8 mouse cellular contexts compared by ENCODE assay signal in genomic region chr12:86242563-86242962, GRCm38 (mm10). TPM values are rescaled to one million over a fixed set of nuclear protein-coding genes. Genes with fewer than 3 reads are reported as not detected.
DNase-seq lines count a peak whose midpoint lies in the region; ATAC-seq lines count a peak whose summit lies in the region.

No protein-coding gene starts in this region.

- no peak for ATAC-seq in kidney, embryonic 14.5 days (ENCODE audit: low FRiP score, low TSS enrichment)
- no peak for ATAC-seq in embryonic facial prominence, embryonic 15.5 days (ENCODE audit: insufficient number of reproducible peaks, low FRiP score, low TSS enrichment, low read depth)
- no peak for ATAC-seq in intestine, embryonic 16.5 days
- ATAC-seq in midbrain, embryonic 11.5 days (ENCODE audit: low FRiP score): no peak

- H3K4me3 ChIP-seq in kidney, embryonic 14.5 days (ENCODE audit: low read length): peak overlapping the region; percentile 81
- peak overlapping the region; percentile 81 for H3K4me3 ChIP-seq in embryonic facial prominence, embryonic 15.5 days (replicated peaks)
- H3K4me3 ChIP-seq in intestine, embryonic 16.5 days (ENCODE audit: low read length): peak overlapping the region; percentile 80
- H3K4me3 ChIP-seq in midbrain, embryonic 11.5 days (ENCODE audit: low read depth, low read length): peak overlapping the region; percentile 85

- H3K4me1 ChIP-seq in kidney, embryonic 14.5 days (ENCODE audit: control insufficient read depth, insufficient read depth, low read length): peaks cover 7% of the 10 kb centered on the region
- peaks cover 13% of the 10 kb centered on the region; the same call in 1 of the 2 replicates for H3K4me1 ChIP-seq in embryonic facial prominence, embryonic 15.5 days
- H3K4me1 ChIP-seq in intestine, embryonic 16.5 days (ENCODE audit: control insufficient read depth, insufficient read depth, low read length): peaks cover 9% of the 10 kb centered on the region
- peaks cover 9% of the 10 kb centered on the region for H3K4me1 ChIP-seq in midbrain, embryonic 11.5 days (ENCODE audit: control insufficient read depth, insufficient read depth, low read length)

- H3K9ac ChIP-seq in kidney, embryonic 14.5 days (ENCODE audit: low read depth, low read length): peak overlapping the region; percentile 85
- H3K9ac ChIP-seq in embryonic facial prominence, embryonic 15.5 days: peak overlapping the region; percentile 78
- peak overlapping the region; percentile 88 for H3K9ac ChIP-seq in intestine, embryonic 16.5 days (ENCODE audit: low read depth, low read length)
- H3K9ac ChIP-seq in midbrain, embryonic 11.5 days (ENCODE audit: low read length): peak overlapping the region; percentile 84

- H3K9me3 ChIP-seq in kidney, embryonic 14.5 days (ENCODE audit: control insufficient read depth, low read length): no peaks in the 10 kb centered on the region
- no peaks in the 10 kb centered on the region for H3K9me3 ChIP-seq in embryonic facial prominence, embryonic 15.5 days (replicated peaks)
- no peaks in the 10 kb centered on the region for H3K9me3 ChIP-seq in intestine, embryonic 16.5 days (ENCODE audit: control insufficient read depth, low read length)
- H3K9me3 ChIP-seq in midbrain, embryonic 11.5 days (ENCODE audit: control insufficient read depth, low read length): no peaks in the 10 kb centered on the region

- peak overlapping the region; percentile 89 for H3K4me2 ChIP-seq in kidney, embryonic 14.5 days (replicated peaks; ENCODE audit: low read depth, low read length)
- H3K4me2 ChIP-seq in embryonic facial prominence, embryonic 15.5 days (replicated peaks): peak overlapping the region; percentile 72
- H3K4me2 ChIP-seq in intestine, embryonic 16.5 days (ENCODE audit: low read depth, low read length): peak overlapping the region; percentile 87
- peak overlapping the region; percentile 93 for H3K4me2 ChIP-seq in midbrain, embryonic 11.5 days

- no peak overlapping the region for H3K27ac ChIP-seq in kidney, embryonic 14.5 days (ENCODE audit: low read depth, low read length)
- no peak overlapping the region for H3K27ac ChIP-seq in embryonic facial prominence, embryonic 15.5 days (replicated peaks)
- no peak overlapping the region for H3K27ac ChIP-seq in intestine, embryonic 16.5 days (ENCODE audit: low read length)
- H3K27ac ChIP-seq in midbrain, embryonic 11.5 days (ENCODE audit: low read depth, low read length): no peak overlapping the region

- WGBS in kidney, embryonic 14.5 days: 16% methylated on average over 7 of the region's 7 CpGs
- 13% methylated on average over 7 of the region's 7 CpGs for WGBS in embryonic facial prominence, embryonic 15.5 days
- WGBS in intestine, embryonic 16.5 days: 10% methylated on average over 7 of the region's 7 CpGs
- WGBS in midbrain, embryonic 11.5 days: 33% methylated on average over 7 of the region's 7 CpGs

- no peak for DNase-seq in kidney, adult 8-10 months
- no peak for DNase-seq in midbrain, embryonic 11.5 days (ENCODE audit: low spot score, missing footprints)
- DNase-seq in thymus, postnatal 14 days: peak; percentile 53
- no peak for DNase-seq in left cerebral cortex, adult 9 months (ENCODE audit: low spot score in 2 of 2)
- DNase-seq in left cerebral cortex, adult 8-10 months (ENCODE audit: low spot score in 2 of 2): no peak

- no peaks in the 10 kb centered on the region for H3K27me3 ChIP-seq in kidney, embryonic 14.5 days (ENCODE audit: control insufficient read depth, insufficient read depth, low read length)
- H3K27me3 ChIP-seq in embryonic facial prominence, embryonic 15.5 days: no peaks in the 10 kb centered on the region
- H3K27me3 ChIP-seq in intestine, embryonic 16.5 days (replicated peaks; ENCODE audit: control insufficient read depth, insufficient read depth, low read length): no peaks in the 10 kb centered on the region
- H3K27me3 ChIP-seq in midbrain, embryonic 11.5 days (ENCODE audit: control insufficient read depth, insufficient read depth, low read length): no peaks in the 10 kb centered on the region

- peaks cover 17% of the 10 kb centered on the region for H3K36me3 ChIP-seq in kidney, embryonic 14.5 days (ENCODE audit: control insufficient read depth, insufficient read depth, low read length)
- H3K36me3 ChIP-seq in embryonic facial prominence, embryonic 15.5 days: peaks cover 15% of the 10 kb centered on the region
- H3K36me3 ChIP-seq in intestine, embryonic 16.5 days (ENCODE audit: control insufficient read depth, insufficient read depth, low read length): peaks cover 5% of the 10 kb centered on the region; the same call in 1 of the 2 replicates
- H3K36me3 ChIP-seq in midbrain, embryonic 11.5 days (ENCODE audit: control insufficient read depth, insufficient read depth, low read length): no peaks in the 10 kb centered on the region

RNA-seq across cellular contexts. Expression of gene Gpatch2l, which starts 0.9 kb away (rescaled TPM):
- polyA plus RNA-seq in kidney, embryonic 14.5 days (2014; fragmentation: Nextera tagmentation; extraction: Ambion mirVana): 6.5 and 14.9 TPM in 2 replicates
- 15.8 and 16.7 TPM in 2 replicates for polyA plus RNA-seq in embryonic facial prominence, embryonic 15.5 days (2015; fragmentation: Nextera tagmentation; extraction: Ambion mirVana)
- 9.8 and 10.1 TPM in 2 replicates for polyA plus RNA-seq in intestine, embryonic 16.5 days (2015; fragmentation: Nextera tagmentation; extraction: Ambion mirVana)
- 16.7 and 19.2 TPM in 2 replicates for polyA plus RNA-seq in midbrain, embryonic 11.5 days (2014; fragmentation: Nextera tagmentation; extraction: Ambion mirVana)
- total RNA-seq in left cerebral cortex, adult 8-10 months (2022): 10 to 100 TPM; 34.1 to 37.5 (median 36.1) TPM
